Mouse (Mus musculus) bone marrow macrophage, adult 2 months (primary cell): ENCODE measurements around the gene Slit3.

Experiments
- CTCF ChIP-seq: IDR thresholded peaks from 2 replicates; pipeline ENCODE4 v1.5.1; 2012; ENCODE audit warnings: low read depth, mild to moderate bottlenecking, low read length, moderate library complexity
- POLR2A ChIP-seq: IDR thresholded peaks from 2 replicates; pipeline ENCODE4 v1.6.1; 2012; ENCODE audit warnings: mild to moderate bottlenecking, low read depth, low read length, borderline replicate concordance

- no peak for TF ChIP-seq POLR2A
- TF ChIP-seq CTCF = no peak
Observed at GRCm38 (mm10) chr11:35318433-35319020, 197.5 kb downstream of the Slit3 start.
